Mouse (Mus musculus) olfactory bulb, adult 2 months (tissue): ENCODE measurements around the gene Arhgap24.

ENCODE experiments used
- CTCF ChIP-seq: fragments of 200-500 bp; IDR thresholded peaks from 2 replicates; pipeline ENCODE4 v1.5.1; 2012; ENCODE audit warnings: low read depth, mild to moderate bottlenecking, low read length, moderate library complexity; ENCODE audit not compliant: insufficient read depth
- POLR2A ChIP-seq: fragments of 200-500 bp; IDR thresholded peaks from 2 replicates; pipeline ENCODE4 v1.6.1; 2012; ENCODE audit warnings: mild to moderate bottlenecking, low read depth, low read length, moderate library complexity; ENCODE audit not compliant: insufficient read depth

- TF ChIP-seq POLR2A (no peak), CTCF (no peak)
These were observed 184.0 kb downstream of the Arhgap24 start for GRCm38 (mm10) chr5:102664988-102665726.
